17 mouse cellular contexts compared by ENCODE assay signal in the genomic region with DNA sequence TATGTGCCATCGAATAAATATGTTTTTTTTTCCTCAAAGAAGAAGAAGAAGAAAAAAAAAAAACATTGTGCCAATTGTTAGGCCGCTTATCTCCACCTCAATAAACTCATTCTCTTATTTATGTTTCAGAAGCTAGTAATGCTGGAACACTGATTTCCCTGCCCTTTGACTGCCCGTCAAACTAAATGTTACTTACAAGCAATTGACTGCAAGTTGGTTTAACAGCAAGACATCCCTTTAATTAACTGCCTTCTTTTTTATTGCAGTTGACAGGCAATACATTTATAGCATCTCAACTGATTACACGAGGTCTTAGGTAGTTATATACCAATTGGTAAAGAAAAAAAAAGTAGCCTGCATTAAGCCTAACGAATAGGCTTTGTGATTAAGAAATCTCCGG.
"Had no signal": no experiment of that assay in that cellular context is flagged by ENCODE, and none has a peak within 500 bp of the region (broad histone marks: within the 10 kb centered on the region; RNA-seq: fewer than 3 reads in every experiment).

No protein-coding gene starts in this region.

- H3K4me1 ChIP-seq: liver, embryonic 12.5 days; stomach, embryonic 15.5 days had no signal

- H3K27ac ChIP-seq: liver, embryonic 12.5 days; liver, embryonic 14.5 days; macrophage; midbrain, embryonic 12.5 days; midbrain, embryonic 15.5 days; neural tube, embryonic 12.5 days; stomach, embryonic 15.5 days; stomach, postnatal 0 days had no signal

- H3K4me2 ChIP-seq: liver, embryonic 12.5 days; lung, embryonic 14.5 days; midbrain, embryonic 12.5 days; midbrain, embryonic 15.5 days; neural tube, embryonic 12.5 days; stomach, embryonic 15.5 days had no signal

- H3K9me3 ChIP-seq: liver, embryonic 12.5 days; midbrain, embryonic 12.5 days; midbrain, embryonic 15.5 days; neural tube, embryonic 12.5 days; stomach, embryonic 15.5 days had no signal

- H3K27me3 ChIP-seq: liver, embryonic 12.5 days; midbrain, embryonic 12.5 days; midbrain, embryonic 15.5 days; neural tube, embryonic 12.5 days; stomach, embryonic 15.5 days had no signal

- ATAC-seq: liver, embryonic 12.5 days; midbrain, embryonic 15.5 days had no signal

- H3K9ac ChIP-seq: liver, embryonic 12.5 days; liver, embryonic 14.5 days; lung, embryonic 14.5 days; midbrain, embryonic 12.5 days; midbrain, embryonic 15.5 days; neural tube, embryonic 12.5 days; stomach, embryonic 15.5 days had no signal

- H3K36me3 ChIP-seq: liver, embryonic 12.5 days; midbrain, embryonic 12.5 days; midbrain, embryonic 15.5 days; neural tube, embryonic 12.5 days; stomach, embryonic 15.5 days had no signal

- DNase-seq: lung, adult 18-20 months; lung, embryonic 14.5 days; lung, postnatal 14 days; lung, postnatal 36 days; right cerebral cortex, postnatal 25 days; right cerebral cortex, postnatal 4 days; thymus, postnatal 14 days; thymus, postnatal 36 days had no signal

- H3K4me3 ChIP-seq: liver, embryonic 12.5 days; megakaryocyte, embryonic 14.5 days; midbrain, embryonic 12.5 days; midbrain, embryonic 15.5 days; neural tube, embryonic 12.5 days; stomach, embryonic 15.5 days had no signal
